Mouse (Mus musculus) central nervous system, embryonic 11.5 days (tissue): ENCODE data around the gene Myocos. TPM values are rescaled to one million over a fixed set of nuclear protein-coding genes. Genes with fewer than 3 reads are reported as not detected.

Experiments used
- polyA plus RNA-seq: library from polyadenylated mRNA; depleted of rRNA; stranded (reverse); fragments of >200 nt; gene quantifications from 2 replicates; pipeline ENCODE4 v1.2.3, GENCODE M21; 2012; rRNA removed

The Myocos gene
- polyA plus RNA-seq = not detected in 2 replicates

DNA sequence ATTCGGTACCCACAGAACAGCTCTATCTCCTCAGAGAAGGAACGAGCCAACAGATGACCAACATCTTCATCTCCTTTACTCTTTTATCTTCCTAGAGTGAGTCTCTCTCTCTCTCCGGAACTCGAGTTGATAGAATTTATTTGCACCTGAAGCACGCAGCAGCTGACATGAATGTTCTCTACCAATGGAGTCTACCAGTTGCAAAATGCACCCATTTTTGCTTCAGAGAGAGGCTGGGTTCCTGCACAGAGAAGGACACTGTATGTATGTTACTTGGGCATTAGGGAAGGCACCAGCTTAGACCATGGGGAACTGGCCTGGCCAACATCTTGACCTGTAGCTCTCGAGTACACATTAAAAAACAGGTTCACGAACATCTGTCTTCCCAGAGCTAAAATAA is at the start of gene Myocos:
Gene Myocos (minus strand): TSS at position 101 of the 400 bp plus-strand sequence.

DNA sequence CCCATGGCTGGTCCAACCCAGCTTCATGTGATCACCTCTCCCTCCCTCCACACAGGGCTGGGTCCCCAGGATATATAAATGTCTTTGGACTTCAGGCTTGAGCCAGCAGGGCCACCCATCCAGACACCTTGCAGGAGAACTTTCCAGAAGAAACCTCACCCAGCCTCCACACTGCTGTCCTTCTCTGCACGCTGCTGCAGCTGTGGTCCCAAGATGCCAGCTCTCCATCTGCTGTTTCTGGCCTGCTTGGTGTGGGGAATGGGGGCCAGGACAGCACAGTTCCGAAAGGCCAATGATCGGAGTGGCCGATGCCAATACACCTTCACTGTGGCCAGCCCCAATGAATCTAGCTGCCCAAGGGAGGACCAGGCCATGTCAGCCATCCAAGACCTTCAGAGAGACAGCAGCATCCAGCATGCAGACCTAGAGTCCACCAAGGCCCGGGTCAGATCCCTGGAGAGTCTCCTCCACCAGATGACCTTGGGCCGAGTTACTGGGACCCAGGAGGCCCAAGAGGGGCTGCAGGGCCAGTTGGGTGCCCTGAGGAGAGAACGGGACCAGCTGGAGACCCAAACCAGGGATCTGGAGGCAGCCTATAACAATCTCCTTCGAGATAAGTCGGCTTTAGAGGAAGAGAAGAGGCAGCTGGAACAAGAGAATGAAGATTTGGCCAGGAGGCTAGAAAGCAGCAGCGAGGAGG is 18.8 kb downstream of the Myocos start, which contains the start of gene Myoc:
Gene Myoc (plus strand): TSS at position 105 of the 700 bp plus-strand sequence.

Other genes with a start within 250 kb of the Myocos start
- gene Dnm3, start 180.2 kb downstream of the Myocos start, polyA plus RNA-seq = 3.8 and 8.4 TPM in 2 replicates
- gene Mettl13, start 109.7 kb downstream of the Myocos start, polyA plus RNA-seq = 19.4 and 20.0 TPM in 2 replicates
- gene Vamp4, start 87.7 kb downstream of the Myocos start, polyA plus RNA-seq = 34.8 and 38.7 TPM in 2 replicates
- gene Myoc, start 19.1 kb downstream of the Myocos start, polyA plus RNA-seq = 0.10 TPM in 1 of 2 replicates, not detected in the other
- gene Prrc2c, start 82.3 kb upstream of the Myocos start, polyA plus RNA-seq = 38.8 and 71.2 TPM in 2 replicates
- gene Fmo4, start 155.8 kb upstream of the Myocos start, polyA plus RNA-seq = 0.37 and 0.89 TPM in 2 replicates
- 14.8 and 20.7 TPM in 2 replicates for gene Fmo1, start 208.4 kb upstream of the Myocos start, polyA plus RNA-seq
- gene Fmo2, start 240.5 kb upstream of the Myocos start, polyA plus RNA-seq = 0.16 and 0.17 TPM in 2 replicates